Mouse (Mus musculus) olfactory bulb, adult 2 months (tissue): ENCODE results near the gene Ppil2. TPM values are rescaled to one million over a fixed set of nuclear protein-coding genes. Genes with fewer than 3 reads are reported as not detected.

Experiments used
- H3K27ac ChIP-seq: fragments of 200-500 bp; 2 replicates; pipeline ENCODE4 v1.5.1; 2012; ENCODE audit warnings: low read depth, low read length; ENCODE audit not compliant: insufficient read depth
- H3K4me1 ChIP-seq: fragments of 200-500 bp; 2 replicates; pipeline ENCODE4 v1.6.1; 2012; ENCODE audit warnings: low read length; ENCODE audit not compliant: control insufficient read depth, insufficient read depth
- H3K4me3 ChIP-seq: fragments of 200-500 bp; 2 replicates; pipeline ENCODE4 v1.5.1; 2012; ENCODE audit warnings: mild to moderate bottlenecking, low read depth, low read length, moderate library complexity; ENCODE audit not compliant: insufficient read depth
- CTCF ChIP-seq: fragments of 200-500 bp; IDR thresholded peaks from 2 replicates; pipeline ENCODE4 v1.5.1; 2012; ENCODE audit warnings: low read depth, mild to moderate bottlenecking, low read length, moderate library complexity; ENCODE audit not compliant: insufficient read depth
- POLR2A ChIP-seq: fragments of 200-500 bp; IDR thresholded peaks from 2 replicates; pipeline ENCODE4 v1.6.1; 2012; ENCODE audit warnings: mild to moderate bottlenecking, low read depth, low read length, moderate library complexity; ENCODE audit not compliant: insufficient read depth
- WGBS: fragments of 180-500 bp; shearing (Covaris S2); methylation state at CpG from one replicate; pipeline ENCODE4 v1.1.7; 2018; 5-methylcytosine and 5-hydroxymethylcytosine counted together
- polyA plus RNA-seq: library from polyadenylated mRNA; stranded (reverse); fragments of >200 nt; gene quantifications from 2 replicates; pipeline ENCODE4 v1.2.4, GENCODE M21; 2012; ENCODE audit warnings: low replicate concordance; ENCODE audit not compliant: missing spikeins, insufficient read depth, insufficient read length

The Ppil2 gene
- polyA plus RNA-seq, 1 experiment: not detected

- Histone ChIP-seq H3K4me1 (no peaks in the 10 kb centered on the region), H3K4me3 (no peak overlapping the region), H3K27ac (no peak overlapping the region)
- 89% methylated on average over 15 of the region's 15 CpGs for WGBS
- TF ChIP-seq CTCF: no peak
- no peak for TF ChIP-seq POLR2A
Observed at GRCm38 (mm10) chr16:17137355-17137754, 26.3 kb upstream of the Ppil2 start.

- no peak for TF ChIP-seq POLR2A
- TF ChIP-seq CTCF: no peak
- WGBS: 25% methylated on average over 7 of the region's 7 CpGs
- Histone ChIP-seq H3K4me3 (no peak overlapping the region), H3K4me1 (peaks cover 8% of the 10 kb centered on the region), H3K27ac (no peak overlapping the region)
Observed at GRCm38 (mm10) chr16:17132906-17133200, 21.8 kb upstream of the Ppil2 start.

- Histone ChIP-seq H3K4me1 (peaks cover 8% of the 10 kb centered on the region), H3K4me3 (peak within 1 kb of the TSS; percentile 61), H3K27ac (no peak within 1 kb of the TSS; the same call in 1 of the 2 replicates)
- TF ChIP-seq POLR2A (peak; percentile 71), CTCF (peak; percentile 40; the same call in 1 of the 2 replicates)
- under 1% methylated on average over 47 of the region's 47 CpGs for WGBS
Observed at GRCm38 (mm10) chr16:17132089-17132905, 21.2 kb upstream of the Ppil2 start, which contains the start of gene Sdf2l1. TSS of gene Sdf2l1 (minus strand) at chr16:17132383.

- WGBS: 4% methylated on average over 43 of the region's 43 CpGs
- Histone ChIP-seq H3K4me1 (peaks cover 8% of the 10 kb centered on the region), H3K27ac (no peak overlapping the region), H3K4me3 (peak overlapping the region; percentile 61)
- TF ChIP-seq POLR2A (no peak), CTCF (no peak)
Observed at GRCm38 (mm10) chr16:17131191-17132088, 20.4 kb upstream of the Ppil2 start.

- H3K4me3 ChIP-seq: no peak overlapping the region
- WGBS: 100% methylated on average over 1 of the region's 1 CpGs
- H3K4me1 ChIP-seq: peaks cover 22% of the 10 kb centered on the region
- H3K27ac ChIP-seq: no peak overlapping the region
- TF ChIP-seq POLR2A (no peak), CTCF (no peak)
Observed at GRCm38 (mm10) chr16:17127292-17127691, 16.2 kb upstream of the Ppil2 start.

GRCm38 (mm10) chr16:17124871-17125520 lies 13.9 kb upstream of the Ppil2 start, which contains the start of gene 2610318N02Rik:
TSS of gene 2610318N02Rik (minus strand) at chr16:17125167.
- no peak for TF ChIP-seq CTCF
- no peak for TF ChIP-seq POLR2A
- peaks cover 13% of the 10 kb centered on the region for H3K4me1 ChIP-seq
- 1% methylated on average over 25 of the region's 25 CpGs for WGBS

GRCm38 (mm10) chr16:17124119-17124870 lies 13.2 kb upstream of the Ppil2 start:
- peaks cover 13% of the 10 kb centered on the region for H3K4me1 ChIP-seq
- 20% methylated on average over 22 of the region's 22 CpGs for WGBS
- TF ChIP-seq CTCF: no peak
- no peak for TF ChIP-seq POLR2A
- peak overlapping the region; percentile 43 for H3K4me3 ChIP-seq
- no peak overlapping the region for H3K27ac ChIP-seq

More at GRCm38 (mm10) chr16:17124871-17125520, 13.9 kb upstream of the Ppil2 start, which contains the start of gene 2610318N02Rik:
- Histone ChIP-seq H3K4me3 (peak within 1 kb of the TSS; percentile 43), H3K27ac (no peak within 1 kb of the TSS)

GRCm38 (mm10) chr16:17121569-17121968 lies 10.5 kb upstream of the Ppil2 start:
- TF ChIP-seq CTCF: no peak
- Histone ChIP-seq H3K4me3 (no peak overlapping the region), H3K27ac (no peak overlapping the region), H3K4me1 (peaks cover 13% of the 10 kb centered on the region)
- WGBS: 36% methylated on average over 14 of the region's 14 CpGs
